Mouse (Mus musculus) gastrocnemius, postnatal 4 days (tissue): Measurements from ENCODE around the gene Dlx5. TPM values are rescaled to one million over a fixed set of nuclear protein-coding genes. Genes with fewer than 3 reads are reported as not detected.

Experiments
- DNase-seq, 2 experiments: peaks; one replicate each; pipeline ENCODE4 v3.0.0; 2021 to 2022; ENCODE audit warnings: low spot score in 2 of 2, mixed read lengths in 2 of 2
- long read RNA-seq, 2 experiments: library from polyadenylated mRNA; stranded (forward); transcript quantifications; one replicate each; pipeline ENCODE4 v2.0.0; 2021
- total RNA-seq, 2 experiments: library from RNA; stranded (reverse); gene quantifications; 2 replicates each; pipeline ENCODE4 v1.2.3; 2021

The Dlx5 gene
- under 1 TPM in 1 of 2 experiments, not detected in 1; 0.20 TPM for total RNA-seq
- long read RNA-seq, experiment 1: 0 reads
- long read RNA-seq, experiment 2: 0 reads

GRCm38 (mm10) chr6:6881638-6882190 lies at the start of gene Dlx5:
Dlx5 (minus strand) TSS chr6:6882085.
- no peak for DNase-seq

- DNase-seq: no peak
Measured at GRCm38 (mm10) chr6:6931507-6931906, 49.6 kb upstream of the Dlx5 start.

- no peak for DNase-seq
Measured at GRCm38 (mm10) chr6:6930831-6931230, 48.9 kb upstream of the Dlx5 start.

- DNase-seq: no peak
Measured at GRCm38 (mm10) chr6:6925264-6925663, 43.4 kb upstream of the Dlx5 start.

- no peak for DNase-seq
Measured at GRCm38 (mm10) chr6:6917334-6917733, 35.4 kb upstream of the Dlx5 start.

GRCm38 (mm10) chr6:6915526-6915915 lies 33.6 kb upstream of the Dlx5 start:
- DNase-seq: no peak

GRCm38 (mm10) chr6:6914849-6915525 lies 33.1 kb upstream of the Dlx5 start:
- peak in 1 of 2 experiments; percentile 25 for DNase-seq

GRCm38 (mm10) chr6:6914304-6914703 lies 32.4 kb upstream of the Dlx5 start:
- no peak for DNase-seq

- peak in 1 of 2 experiments; percentile 56 for DNase-seq
Measured at GRCm38 (mm10) chr6:6909586-6909985, 27.7 kb upstream of the Dlx5 start.

- DNase-seq: no peak
Measured at GRCm38 (mm10) chr6:6890047-6890446, 8.2 kb upstream of the Dlx5 start.

- DNase-seq: no peak
Measured at GRCm38 (mm10) chr6:6886225-6886624, 4.3 kb upstream of the Dlx5 start.

- DNase-seq: no peak
Measured at GRCm38 (mm10) chr6:6884897-6885296, 3.0 kb upstream of the Dlx5 start.

- DNase-seq: no peak
Measured at GRCm38 (mm10) chr6:6882266-6882797, 447 bp upstream of the Dlx5 start.

GRCm38 (mm10) chr6:6881115-6881637 lies 709 bp downstream of the Dlx5 start:
- DNase-seq: no peak

GRCm38 (mm10) chr6:6880361-6881114 lies 1.3 kb downstream of the Dlx5 start:
- DNase-seq: no peak

GRCm38 (mm10) chr6:6879371-6880325 lies 2.2 kb downstream of the Dlx5 start:
- DNase-seq: no peak

- no peak for DNase-seq
Measured at GRCm38 (mm10) chr6:6878841-6879291, 3.0 kb downstream of the Dlx5 start.

GRCm38 (mm10) chr6:6877981-6878840 lies 3.7 kb downstream of the Dlx5 start:
- no peak for DNase-seq

- no peak for DNase-seq
Measured at GRCm38 (mm10) chr6:6877346-6877910, 4.5 kb downstream of the Dlx5 start.
